Mouse (Mus musculus): ENCODE results near the gene Aldh3a2. TPM values are rescaled to one million over a fixed set of nuclear protein-coding genes. Genes with fewer than 3 reads are reported as not detected.
"Not testable (repeated sequence)": the region's sequence is repeated elsewhere in the genome, so short reads cannot be mapped to it uniquely, and the experiment has no call there.

The Aldh3a2 gene
- polyA plus RNA-seq, 1 experiment from 2014 or later, result 47.8 TPM

DNA sequence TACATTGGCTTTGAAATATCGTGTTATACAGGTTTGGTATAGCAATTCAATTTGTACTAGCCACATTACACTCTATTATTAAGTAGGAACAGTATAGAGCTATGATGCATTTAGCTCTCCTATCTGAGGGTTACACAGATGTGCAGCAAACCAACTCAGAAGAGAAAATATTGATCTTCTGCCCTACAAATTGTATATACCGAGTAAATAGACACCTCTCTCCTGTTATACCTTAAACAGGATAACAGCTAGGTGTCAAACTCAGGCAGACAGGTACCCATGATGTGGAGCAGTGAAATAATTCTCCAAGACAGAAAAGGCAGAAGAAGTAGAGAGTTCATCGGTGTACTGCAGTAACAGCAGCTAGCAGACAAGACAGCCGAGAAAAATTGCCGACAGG is 91.5 kb downstream of the Aldh3a2 start:
- no peak for ATAC-seq (ENCODE audit: low read depth)

DNA sequence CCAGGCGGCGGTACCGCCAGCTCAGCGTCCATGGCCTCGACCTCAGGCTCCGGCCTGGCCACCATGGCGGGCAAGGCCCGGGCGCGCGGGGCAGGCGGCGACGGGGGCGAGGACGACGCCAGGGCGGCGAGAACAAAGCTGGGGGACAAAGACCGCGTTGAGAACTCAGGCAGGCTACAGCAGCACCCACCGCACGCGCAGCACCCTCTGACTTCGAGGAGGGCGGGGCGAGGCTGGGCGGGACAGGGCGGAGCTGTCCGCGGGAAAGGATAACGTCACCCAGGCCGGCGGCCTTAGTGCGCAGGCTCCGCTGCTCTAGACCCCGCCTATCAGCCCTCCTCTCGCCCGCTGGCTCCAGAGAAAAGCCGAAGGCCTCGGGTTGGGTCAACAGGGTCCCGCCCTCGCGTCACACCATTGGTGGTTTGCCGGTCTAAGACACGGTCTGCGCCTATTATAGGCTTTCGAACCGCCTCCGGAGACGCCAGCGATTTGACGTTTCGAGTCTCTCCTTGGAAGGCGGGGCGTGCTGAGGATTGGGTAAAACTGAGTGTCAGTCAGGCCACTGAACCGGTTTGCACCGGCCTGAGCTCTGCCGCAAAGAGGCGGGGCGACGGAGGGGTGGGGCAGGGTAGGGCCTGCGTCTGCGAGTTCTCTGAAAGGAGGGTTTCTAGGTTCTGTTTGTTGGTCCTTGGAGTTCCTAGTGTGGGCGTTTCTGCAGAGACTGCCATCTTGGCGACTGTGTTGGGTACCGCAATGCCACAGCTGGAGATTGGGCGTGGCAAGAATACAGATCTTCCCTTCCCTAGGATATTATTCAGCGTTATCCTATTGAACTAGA is 92.2 kb downstream of the Aldh3a2 start, which contains the start of gene Usp22:
Gene Usp22, minus strand, starts transcription at position 235 of the 838 bp plus-strand sequence.
- Histone ChIP-seq H3K4me2 (ENCODE audit: low read depth, low read length) (peak within 1 kb of the TSS; percentile 79), H3K9ac (ENCODE audit: low read length) (peak within 1 kb of the TSS; percentile 99), H3K27me3 (ENCODE audit: control insufficient read depth, insufficient read depth, low read depth, low read length) (no peaks in the 10 kb centered on the region), H3K36me3 (ENCODE audit: control insufficient read depth, insufficient read depth, low read length) (no peaks in the 10 kb centered on the region), H3K9me3 (ENCODE audit: control insufficient read depth, low read length) (no peaks in the 10 kb centered on the region), H3K27ac (ENCODE audit: low read length) (peak within 1 kb of the TSS; percentile 99), H3K4me1 (replicated peaks; ENCODE audit: control insufficient read depth, insufficient read depth, low read length) (peaks cover 3% of the 10 kb centered on the region), H3K4me3 (ENCODE audit: low read length) (peak within 1 kb of the TSS; percentile 100)
- under 1% methylated on average over 68 of the region's 69 CpGs for whole genome bisulfite sequencing
- peak; percentile 98 for ATAC-seq (ENCODE audit: low read depth)

More for the DNA sequence above, 91.5 kb downstream of the Aldh3a2 start:
- Histone ChIP-seq H3K36me3 (ENCODE audit: control insufficient read depth, insufficient read depth, low read length) (no peaks in the 10 kb centered on the region), H3K4me3 (ENCODE audit: low read length) (no peak overlapping the region), H3K9ac (ENCODE audit: low read length) (no peak overlapping the region), H3K9me3 (ENCODE audit: control insufficient read depth, low read length) (no peaks in the 10 kb centered on the region), H3K27ac (ENCODE audit: low read length) (no peak overlapping the region), H3K4me1 (replicated peaks; ENCODE audit: control insufficient read depth, insufficient read depth, low read length) (peaks cover 3% of the 10 kb centered on the region), H3K4me2 (ENCODE audit: low read depth, low read length) (no peak overlapping the region), H3K27me3 (ENCODE audit: control insufficient read depth, insufficient read depth, low read depth, low read length) (no peaks in the 10 kb centered on the region)
- WGBS, result 72% methylated on average over 5 of the region's 5 CpGs

DNA sequence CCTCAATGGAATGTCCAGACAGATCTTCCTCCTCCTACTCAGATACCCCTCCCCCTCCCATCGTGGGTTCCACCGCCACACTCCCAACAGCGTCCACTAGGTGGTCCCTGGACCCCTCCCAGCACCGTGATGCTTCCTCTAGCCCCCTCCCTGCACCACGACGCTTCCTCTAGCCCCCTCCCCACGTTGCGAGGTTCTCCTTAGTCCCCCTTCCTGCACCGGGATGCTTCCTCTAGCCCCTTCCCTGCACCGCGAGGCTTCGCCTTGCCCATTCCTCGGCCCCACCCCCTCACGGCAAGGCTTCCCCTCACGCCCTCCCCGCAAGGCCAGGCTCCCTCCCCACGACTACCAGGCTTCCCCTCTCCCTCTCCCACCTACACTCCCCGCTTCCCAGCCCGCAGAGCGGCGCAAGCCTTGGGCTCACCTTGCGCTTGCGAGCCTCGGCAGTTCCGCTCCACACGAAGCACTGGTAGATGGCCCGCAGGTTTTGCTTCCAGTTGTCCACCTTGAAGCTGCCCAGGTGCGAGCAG is 92.9 kb downstream of the Aldh3a2 start:
- peak overlapping the region; percentile 99 for H3K9ac ChIP-seq (ENCODE audit: low read length)
- peak; percentile 52 for ATAC-seq (ENCODE audit: low read depth)
- peaks cover 3% of the 10 kb centered on the region for H3K4me1 ChIP-seq (replicated peaks; ENCODE audit: control insufficient read depth, insufficient read depth, low read length)
- no peaks in the 10 kb centered on the region for H3K27me3 ChIP-seq (ENCODE audit: control insufficient read depth, insufficient read depth, low read depth, low read length)
- peak overlapping the region; percentile 99 for H3K27ac ChIP-seq (ENCODE audit: low read length)
- under 1% methylated on average over 27 of the region's 28 CpGs for WGBS
- no peaks in the 10 kb centered on the region for H3K9me3 ChIP-seq (ENCODE audit: control insufficient read depth, low read length)
- H3K4me3 ChIP-seq (ENCODE audit: low read length), result peak overlapping the region; percentile 100
- no peaks in the 10 kb centered on the region for H3K36me3 ChIP-seq (ENCODE audit: control insufficient read depth, insufficient read depth, low read length)
- peak overlapping the region; percentile 79 for H3K4me2 ChIP-seq (ENCODE audit: low read depth, low read length)

DNA sequence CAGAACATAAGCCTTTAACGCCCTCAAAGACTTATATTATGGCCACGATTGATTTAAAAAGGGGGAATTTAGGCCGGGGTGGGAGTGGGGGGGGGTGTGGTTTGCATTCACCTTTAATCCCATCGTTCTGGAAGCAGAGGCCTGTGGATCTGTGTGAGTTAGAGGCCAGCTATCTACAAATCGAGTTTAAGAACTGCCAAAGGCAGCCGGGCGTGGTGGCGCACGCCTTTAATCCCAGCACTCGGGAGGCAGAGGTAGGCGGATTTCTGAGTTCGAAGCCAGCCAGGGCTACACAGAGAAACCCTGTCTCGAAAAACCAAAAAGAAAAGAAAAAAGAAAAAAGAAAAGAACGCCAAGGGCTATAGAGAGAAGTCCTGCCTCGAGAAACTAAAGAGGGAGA is 93.8 kb downstream of the Aldh3a2 start:
- H3K36me3 ChIP-seq (ENCODE audit: control insufficient read depth, insufficient read depth, low read length); H3K9me3 ChIP-seq (ENCODE audit: control insufficient read depth, low read length); H3K27me3 ChIP-seq (ENCODE audit: control insufficient read depth, insufficient read depth, low read depth, low read length); ATAC-seq (ENCODE audit: low read depth); H3K27ac ChIP-seq (ENCODE audit: low read length); H3K4me1 ChIP-seq (replicated peaks; ENCODE audit: control insufficient read depth, insufficient read depth, low read length): not testable (repeated sequence)
- peak overlapping the region; percentile 99 for H3K9ac ChIP-seq (ENCODE audit: low read length)
- 31% methylated on average over 15 of the region's 15 CpGs for whole genome bisulfite sequencing
- H3K4me3 ChIP-seq (ENCODE audit: low read length), result peak overlapping the region; percentile 100
- H3K4me2 ChIP-seq (ENCODE audit: low read depth, low read length), result peak overlapping the region; percentile 79

Other genes with a start within 250 kb of the Aldh3a2 start
- gene Kcnj12, start 244.9 kb downstream of the Aldh3a2 start, polyA plus RNA-seq (2015; fragmentation: Nextera tagmentation; extraction: Ambion mirVana), result 0.41 and 0.67 TPM in 2 replicates
- 3.3 and 3.7 TPM in 2 replicates for gene Tnfrsf13b, start 140.7 kb downstream of the Aldh3a2 start, polyA plus RNA-seq (2015; fragmentation: Nextera tagmentation; extraction: Ambion mirVana)
- gene Usp22, start 92.4 kb downstream of the Aldh3a2 start, polyA plus RNA-seq (2015; fragmentation: Nextera tagmentation; extraction: Ambion mirVana), result 98.9 and 103 TPM in 2 replicates
- gene Aldh3a1, start 59.9 kb downstream of the Aldh3a2 start, polyA plus RNA-seq (2015; fragmentation: Nextera tagmentation; extraction: Ambion mirVana), result 0.34 and 0.52 TPM in 2 replicates
- gene Slc47a2, start 75.4 kb upstream of the Aldh3a2 start, polyA plus RNA-seq (2015; fragmentation: Nextera tagmentation; extraction: Ambion mirVana), result 0.26 and 0.69 TPM in 2 replicates
- 3.6 and 4.5 TPM in 2 replicates for gene Slc47a1, start 110.9 kb upstream of the Aldh3a2 start, polyA plus RNA-seq (2015; fragmentation: Nextera tagmentation; extraction: Ambion mirVana)
- gene Rnf112, start 186.7 kb upstream of the Aldh3a2 start, polyA plus RNA-seq (2015; fragmentation: Nextera tagmentation; extraction: Ambion mirVana), result 0.78 and 1.2 TPM in 2 replicates
- 1,630 and 1,660 TPM in 2 replicates for gene Mfap4, start 218.0 kb upstream of the Aldh3a2 start, polyA plus RNA-seq (2015; fragmentation: Nextera tagmentation; extraction: Ambion mirVana)
- 59.6 and 61.8 TPM in 2 replicates for gene Mapk7, start 226.9 kb upstream of the Aldh3a2 start, polyA plus RNA-seq (2015; fragmentation: Nextera tagmentation; extraction: Ambion mirVana)
- 47.3 and 47.9 TPM in 2 replicates for gene B9d1, start 237.7 kb upstream of the Aldh3a2 start, polyA plus RNA-seq (2015; fragmentation: Nextera tagmentation; extraction: Ambion mirVana)